Mouse (Mus musculus) kidney, adult 2 months (tissue): Measurements from ENCODE around the gene D930007J09Rik.

ENCODE experiments used
- CTCF ChIP-seq: fragments of 200-500 bp; conservative IDR thresholded peaks from 2 replicates; pipeline ENCODE4 v1.5.1; 2011; ENCODE audit warnings: low read depth, mild to moderate bottlenecking, control low read depth, low read length, moderate library complexity, mixed read lengths; ENCODE audit not compliant: insufficient read depth, insufficient read length
- POLR2A ChIP-seq: fragments of 200-500 bp; IDR thresholded peaks from one replicate; pipeline ENCODE4 v1.6.1; 2011; ENCODE audit warnings: low read depth, low read length, control low read depth

GRCm38 (mm10) chr13:32823126-32823525, 20.5 kb upstream of the D930007J09Rik start:
- TF ChIP-seq CTCF (no peak), POLR2A (no peak)
